Mouse (Mus musculus) E14TG2a.4 (cell line): ENCODE measurements at regions not wholly inside any gene's neighbourhood (a gene's known extent, or its start where the extent isn't known, plus 50 kb on each side); places are given as distances from the start of the nearest gene placed in this dataset.

ENCODE experiments used
- H3K27me3 ChIP-seq: 2 replicates; pipeline ENCODE4 v1.6.1; 2014; ENCODE audit warnings: low read length, control low read depth; ENCODE audit not compliant: insufficient read depth
- H3K36me3 ChIP-seq: 2 replicates; pipeline ENCODE4 v1.6.1; 2014; ENCODE audit warnings: low read length, control low read depth; ENCODE audit not compliant: insufficient read depth
- H3K4me1 ChIP-seq: replicated peaks from 2 replicates; pipeline ENCODE4 v1.6.1; 2014; ENCODE audit warnings: low read depth, low read length, control low read depth
- H3K4me3 ChIP-seq: replicated peaks from 2 replicates; pipeline ENCODE4 v1.5.1; 2014; ENCODE audit warnings: mild to moderate bottlenecking, low read length
- H3K9me3 ChIP-seq: 2 replicates; pipeline ENCODE4 v1.6.1; 2014; ENCODE audit warnings: low read length, control low read depth
- CTCF ChIP-seq: conservative IDR thresholded peaks from 2 replicates; pipeline ENCODE4 v1.5.1; 2014; ENCODE audit warnings: low read length
- NANOG ChIP-seq: IDR thresholded peaks from 2 replicates; pipeline ENCODE4 v1.6.1; 2014; ENCODE audit warnings: borderline replicate concordance, low read length, mixed read lengths
- POU5F1 ChIP-seq: IDR thresholded peaks from 2 replicates; pipeline ENCODE4 v1.6.1; 2014; ENCODE audit warnings: low read length, borderline replicate concordance

DNA sequence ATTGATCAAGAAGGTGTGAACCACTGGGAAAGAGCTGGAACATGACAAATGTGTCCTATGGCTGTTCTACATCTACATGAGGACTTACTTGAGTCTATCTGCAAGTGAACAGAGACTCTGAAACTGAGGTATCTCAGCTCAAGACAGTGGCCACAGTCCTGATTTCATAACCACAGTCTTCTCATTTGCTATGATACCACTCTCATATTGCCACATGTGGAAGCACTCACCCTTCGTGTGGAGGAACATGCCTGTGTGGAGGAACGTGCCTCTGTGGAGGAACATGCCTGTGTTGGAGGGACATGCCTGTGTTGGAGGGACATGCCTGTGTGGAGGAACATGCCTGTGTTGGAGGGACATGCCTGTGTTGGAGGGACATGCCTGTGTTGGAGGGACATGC is 574.0 kb downstream of the Efna5 start:
- Histone ChIP-seq H3K4me3 (no peak overlapping the region), H3K4me1 (no peaks in the 10 kb centered on the region), H3K9me3 (peaks cover 5% of the 10 kb centered on the region; the same call in 1 of the 2 replicates), H3K36me3 (no peaks in the 10 kb centered on the region), H3K27me3 (no peaks in the 10 kb centered on the region)
- TF ChIP-seq NANOG: no peak
- TF ChIP-seq CTCF: no peak
- TF ChIP-seq POU5F1: no peak

DNA sequence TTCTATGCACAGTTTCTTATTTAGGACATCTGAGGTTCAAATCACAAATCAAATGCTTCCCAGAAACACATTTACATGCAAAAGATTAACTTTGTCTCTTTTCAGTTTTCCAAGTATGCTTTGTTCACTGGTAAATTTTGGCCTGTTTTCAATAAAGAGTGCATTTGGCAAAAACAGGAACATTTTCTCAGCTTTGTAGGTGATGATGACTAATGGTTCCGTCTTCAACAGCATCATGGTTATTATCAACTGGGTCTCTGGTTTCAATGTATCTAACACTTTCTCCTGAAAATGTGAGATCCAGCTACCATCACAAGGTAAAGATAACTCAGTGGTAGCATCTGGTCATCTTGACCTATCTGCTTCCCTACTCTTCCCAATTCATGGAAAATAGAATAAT is 574.6 kb downstream of the Efna5 start:
- H3K4me3 ChIP-seq: no peak overlapping the region
- H3K9me3 ChIP-seq: peaks cover 5% of the 10 kb centered on the region; the same call in 1 of the 2 replicates
- TF ChIP-seq CTCF: no peak
- no peak for TF ChIP-seq POU5F1
- TF ChIP-seq NANOG: no peak
- H3K27me3 ChIP-seq: no peaks in the 10 kb centered on the region
- no peaks in the 10 kb centered on the region for H3K4me1 ChIP-seq
- no peaks in the 10 kb centered on the region for H3K36me3 ChIP-seq

DNA sequence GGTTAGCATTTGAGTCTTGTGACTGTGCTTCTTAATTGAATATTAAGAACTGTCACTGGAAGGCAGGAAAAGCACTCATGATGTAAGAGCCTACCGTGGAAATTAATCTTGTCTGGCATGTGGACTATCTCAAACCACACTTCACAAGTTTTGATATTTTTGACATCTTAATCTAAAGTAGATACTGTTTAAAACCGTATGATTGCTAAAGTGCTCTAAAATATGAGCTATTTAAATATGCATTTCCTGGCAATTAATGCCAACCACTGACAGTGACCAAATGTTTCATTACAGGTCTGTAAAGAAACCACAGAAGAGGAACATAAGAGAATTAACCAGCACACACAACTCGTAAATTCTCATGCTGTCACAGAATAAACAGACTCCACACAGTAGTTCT is 576.0 kb downstream of the Efna5 start:
- Histone ChIP-seq H3K4me1 (no peaks in the 10 kb centered on the region), H3K36me3 (no peaks in the 10 kb centered on the region), H3K4me3 (no peak overlapping the region), H3K9me3 (peaks cover 5% of the 10 kb centered on the region; the same call in 1 of the 2 replicates), H3K27me3 (no peaks in the 10 kb centered on the region)
- no peak for TF ChIP-seq CTCF
- TF ChIP-seq POU5F1: no peak
- no peak for TF ChIP-seq NANOG

DNA sequence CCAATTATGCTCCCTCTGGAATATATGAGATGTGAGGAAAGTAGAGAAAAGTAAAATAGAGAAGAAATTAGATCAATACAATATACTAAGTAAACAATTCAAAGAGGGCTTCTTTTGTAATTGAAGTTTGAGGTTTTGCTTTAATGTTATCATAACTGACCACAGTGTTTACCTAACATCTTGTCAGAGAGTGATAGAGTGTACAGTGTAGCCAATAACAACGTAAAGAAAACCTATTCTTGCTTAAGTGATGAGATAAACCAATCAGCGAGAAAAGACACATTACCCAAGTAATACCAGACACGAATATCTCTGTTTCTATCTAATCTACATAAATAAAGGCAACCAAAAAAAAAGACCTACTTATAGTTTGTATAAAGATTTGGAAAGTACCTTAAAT is 577.0 kb downstream of the Efna5 start:
- TF ChIP-seq CTCF (no peak), NANOG (no peak), POU5F1 (no peak)
- Histone ChIP-seq H3K4me3 (no peak overlapping the region), H3K36me3 (no peaks in the 10 kb centered on the region)

DNA sequence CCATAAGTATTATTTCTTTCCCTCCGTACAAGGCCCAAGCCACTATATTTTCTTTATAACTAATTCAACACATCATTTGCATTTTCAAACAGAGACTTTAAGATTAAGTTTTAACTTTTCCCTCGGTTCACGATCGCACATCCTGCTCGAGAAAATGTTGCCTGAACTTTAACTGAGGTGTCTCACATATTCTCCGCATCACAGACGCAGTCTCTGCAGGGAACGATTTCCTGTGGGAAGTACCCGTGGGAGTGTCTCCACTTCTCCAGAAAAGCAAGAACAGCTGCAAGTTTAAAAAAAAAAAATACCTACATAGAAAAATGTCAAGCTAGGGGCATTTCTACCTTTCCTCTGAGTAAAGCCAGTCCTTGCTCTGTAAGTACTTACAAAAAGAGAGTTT is 581.2 kb downstream of the Efna5 start:
- Histone ChIP-seq H3K9me3 (0 out of 2 replicates have a peak, but pooled peaks cover under 1% of the 10 kb centered on the region), H3K4me1 (no peaks in the 10 kb centered on the region), H3K27me3 (no peaks in the 10 kb centered on the region), H3K4me3 (no peak overlapping the region), H3K36me3 (no peaks in the 10 kb centered on the region)
- TF ChIP-seq NANOG (no peak), POU5F1 (no peak), CTCF (no peak)

More for the DNA sequence above, 577.0 kb downstream of the Efna5 start:
- Histone ChIP-seq H3K4me1 (no peaks in the 10 kb centered on the region), H3K9me3 (peaks cover 5% of the 10 kb centered on the region; the same call in 1 of the 2 replicates), H3K27me3 (no peaks in the 10 kb centered on the region)

DNA sequence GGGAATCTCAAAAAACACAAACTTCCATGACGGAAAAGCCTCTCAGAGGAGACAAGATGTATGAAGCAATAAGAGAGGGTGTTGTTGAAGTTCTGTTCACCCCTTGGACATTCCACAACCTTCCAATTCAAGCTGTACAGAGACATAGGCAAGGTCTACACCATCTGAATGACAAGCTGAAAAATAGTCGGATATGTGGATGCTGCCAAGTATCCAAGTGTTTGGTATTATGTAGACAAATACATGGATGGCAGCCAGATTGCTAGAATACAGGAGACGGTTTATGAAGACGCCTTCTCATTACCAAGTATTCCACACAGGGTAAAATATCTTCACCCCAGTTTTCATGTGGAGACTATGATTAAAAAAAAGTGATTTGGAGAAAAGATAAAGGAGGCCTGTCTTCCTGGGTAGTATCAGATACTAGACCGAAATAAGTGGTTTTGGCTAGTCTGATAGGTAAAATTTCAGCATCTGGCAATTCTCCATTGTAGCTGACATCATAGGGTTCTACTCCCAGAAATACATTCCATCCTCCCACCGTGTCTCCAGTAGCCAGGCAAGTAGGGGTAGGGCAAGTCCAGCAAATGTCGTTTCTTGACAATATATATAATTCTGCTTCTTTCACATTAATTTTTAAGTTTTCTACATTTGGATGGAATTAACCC is 583.6 kb downstream of the Efna5 start:
- Histone ChIP-seq H3K4me1 (no peaks in the 10 kb centered on the region), H3K27me3 (no peaks in the 10 kb centered on the region), H3K4me3 (no peak overlapping the region), H3K36me3 (no peaks in the 10 kb centered on the region), H3K9me3 (no peaks in the 10 kb centered on the region)
- TF ChIP-seq POU5F1 (no peak), CTCF (no peak), NANOG (no peak)

DNA sequence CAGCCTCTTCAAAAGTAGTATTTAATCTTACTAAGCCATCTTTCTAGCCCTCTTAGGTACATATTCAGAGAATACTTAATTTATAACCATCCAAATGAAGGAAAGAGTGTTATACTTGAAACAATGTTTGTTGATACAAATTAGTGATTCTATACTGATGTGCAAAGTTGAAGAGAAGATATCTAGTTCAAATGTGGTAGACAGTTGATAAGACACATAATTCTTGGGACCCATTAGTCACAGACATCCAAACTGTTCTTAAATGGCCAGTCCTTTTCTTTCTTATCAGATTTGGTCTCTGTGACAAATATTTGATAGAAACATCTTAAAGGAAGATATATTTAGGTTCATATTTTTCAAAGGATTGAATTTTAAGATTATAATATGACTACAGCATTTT is 585.7 kb downstream of the Efna5 start:
- Histone ChIP-seq H3K4me1 (no peaks in the 10 kb centered on the region), H3K4me3 (no peak overlapping the region), H3K9me3 (no peaks in the 10 kb centered on the region), H3K27me3 (no peaks in the 10 kb centered on the region), H3K36me3 (no peaks in the 10 kb centered on the region)
- TF ChIP-seq CTCF (no peak), NANOG (no peak)

DNA sequence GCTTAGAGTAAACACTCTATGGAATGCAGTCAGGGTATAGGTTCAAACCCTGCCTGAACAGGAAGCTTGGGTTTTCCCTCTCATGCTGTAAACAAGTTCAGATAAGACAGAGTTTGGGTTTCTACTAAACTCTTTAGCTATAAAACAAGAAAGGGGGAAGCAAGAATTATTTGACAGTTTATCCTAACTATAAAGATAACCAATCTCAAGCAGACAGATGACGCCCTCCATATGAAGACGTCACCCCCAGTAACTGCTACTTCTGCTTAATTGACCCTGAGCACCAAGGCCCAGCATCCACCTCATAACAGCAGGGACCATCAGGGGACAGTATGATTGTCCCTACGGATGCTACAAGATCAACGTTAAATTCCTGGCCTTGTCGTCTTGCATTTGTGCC is 588.4 kb downstream of the Efna5 start:
- Histone ChIP-seq H3K36me3 (no peaks in the 10 kb centered on the region), H3K27me3 (no peaks in the 10 kb centered on the region), H3K9me3 (no peaks in the 10 kb centered on the region), H3K4me1 (no peaks in the 10 kb centered on the region), H3K4me3 (no peak overlapping the region)
- no peak for TF ChIP-seq CTCF
- no peak for TF ChIP-seq POU5F1
- TF ChIP-seq NANOG: no peak

DNA sequence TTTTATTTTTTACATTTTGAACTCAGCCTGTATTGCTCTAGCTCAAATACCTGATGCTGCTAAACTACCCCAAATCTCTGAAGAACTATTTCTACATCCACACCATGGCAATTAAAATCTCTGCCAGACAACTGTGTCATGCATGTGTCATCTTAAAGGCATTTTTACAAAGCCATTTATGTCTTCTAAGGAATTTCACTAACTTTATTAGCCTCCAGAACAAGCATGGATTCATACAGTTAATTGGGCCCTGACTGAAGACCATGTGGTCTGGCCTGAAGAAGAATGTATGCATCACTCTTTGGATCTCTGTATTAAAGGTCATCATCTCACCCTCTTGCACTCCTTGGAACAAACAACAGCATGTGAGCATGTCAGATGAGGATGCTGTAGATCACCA is 593.5 kb downstream of the Efna5 start:
- Histone ChIP-seq H3K36me3 (no peaks in the 10 kb centered on the region), H3K9me3 (no peaks in the 10 kb centered on the region), H3K27me3 (no peaks in the 10 kb centered on the region), H3K4me1 (no peaks in the 10 kb centered on the region), H3K4me3 (no peak overlapping the region)
- TF ChIP-seq NANOG (no peak), POU5F1 (no peak), CTCF (no peak)
